Comparison of ENCODE assay signal across 7 mouse cellular contexts in the genomic region with DNA sequence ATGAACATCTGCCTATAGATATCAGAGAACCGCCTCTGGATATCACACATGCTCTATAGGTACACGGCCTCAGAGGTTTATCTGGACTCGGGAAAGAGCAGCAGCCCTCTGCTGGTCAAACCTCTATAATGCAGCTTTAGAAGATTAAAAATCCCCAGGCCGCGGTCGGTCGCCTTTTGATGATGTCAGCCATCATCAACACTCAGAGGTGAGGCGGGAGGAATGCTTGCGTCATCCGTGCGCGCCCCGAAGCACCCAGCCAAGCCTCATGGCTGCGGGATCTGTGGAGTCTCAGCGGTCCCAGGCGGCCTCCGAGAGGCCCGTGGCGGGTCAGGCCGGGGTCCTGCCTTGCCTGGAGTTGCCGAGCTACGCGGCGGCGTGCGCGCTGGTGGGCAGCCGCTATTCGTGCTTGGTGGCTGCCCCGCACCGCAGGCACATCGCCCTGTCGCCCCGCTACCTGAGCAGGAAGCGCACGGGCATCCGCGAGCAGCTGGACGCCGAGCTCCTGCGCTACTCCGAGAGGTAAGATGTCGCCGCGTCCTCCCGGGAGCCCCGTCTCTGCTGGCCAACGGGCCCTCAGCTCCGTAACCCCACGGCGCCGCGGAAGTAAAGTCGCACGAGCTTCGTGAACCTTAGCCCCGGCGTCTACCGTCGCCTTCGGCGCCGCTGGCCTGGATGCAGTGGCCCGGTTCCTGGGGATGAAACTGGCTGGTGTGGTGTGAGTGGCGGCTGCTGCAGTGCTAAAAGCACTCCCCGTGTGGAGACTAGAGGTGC. TPM values are rescaled to one million over a fixed set of nuclear protein-coding genes. Genes with fewer than 3 reads are reported as not detected.
DNase-seq lines count a peak whose midpoint lies in the region; ATAC-seq lines count a peak whose summit lies in the region.

A gene (plus strand): TSS at position 249 of the 774 bp plus-strand sequence.

- under 1% methylated on average over 66 of the region's 66 CpGs for WGBS in intestine, embryonic 15.5 days
- under 1% methylated on average over 65 of the region's 66 CpGs for WGBS in midbrain, embryonic 10.5 days

- DNase-seq in adrenal gland, adult 2 months = peak; percentile 95
- peak; percentile 99 for DNase-seq in embryo, embryonic 11.5 days (ENCODE audit: low read depth, low spot score)
- DNase-seq in gastrocnemius, postnatal 36 days = peak; percentile 94 to 97
- DNase-seq in left cerebral cortex, postnatal 25 days (ENCODE audit: low spot score in 2 of 2) = peak; percentile 99
- DNase-seq in midbrain, embryonic 10.5 days (ENCODE audit: low spot score) = peak; percentile 96
- peak; percentile 99 for DNase-seq in right cerebral cortex, postnatal 4 days

- H3K4me2 ChIP-seq in intestine, embryonic 15.5 days (replicated peaks) = peak within 1 kb of the TSS; percentile 62

- no peaks in the 10 kb centered on the region for H3K27me3 ChIP-seq in intestine, embryonic 15.5 days (replicated peaks)
- no peaks in the 10 kb centered on the region; the same call in 1 of the 2 replicates for H3K27me3 ChIP-seq in midbrain, embryonic 10.5 days (ENCODE audit: low read depth, poor library complexity, severe bottlenecking)

- H3K9me3 ChIP-seq in intestine, embryonic 15.5 days = no peaks in the 10 kb centered on the region
- no peaks in the 10 kb centered on the region for H3K9me3 ChIP-seq in midbrain, embryonic 10.5 days (replicated peaks)

- H3K36me3 ChIP-seq in intestine, embryonic 15.5 days = no peaks in the 10 kb centered on the region
- H3K36me3 ChIP-seq in midbrain, embryonic 10.5 days = peaks cover 11% of the 10 kb centered on the region

- peak; percentile 96 for ATAC-seq in intestine, embryonic 15.5 days

- peak within 1 kb of the TSS; percentile 91 for H3K9ac ChIP-seq in intestine, embryonic 15.5 days

- peaks cover 4% of the 10 kb centered on the region for H3K4me1 ChIP-seq in intestine, embryonic 15.5 days (replicated peaks)
- peaks cover 11% of the 10 kb centered on the region for H3K4me1 ChIP-seq in midbrain, embryonic 10.5 days

- peak within 1 kb of the TSS; percentile 96 for H3K4me3 ChIP-seq in intestine, embryonic 15.5 days (replicated peaks)
- peak within 1 kb of the TSS; percentile 97 for H3K4me3 ChIP-seq in midbrain, embryonic 10.5 days

- intact Hi-C loops in gastrocnemius, postnatal 36 days (cut with DNase I) = no loop called here
- intact Hi-C loops in left cerebral cortex, postnatal 25 days (cut with DNase I) = loop anchor here (5.0 kb wide), 2 partner anchors 402 to 522 kb away; no protein-coding TSS in a partner anchor

- H3K27ac ChIP-seq in intestine, embryonic 15.5 days = peak within 1 kb of the TSS; percentile 80
- H3K27ac ChIP-seq in midbrain, embryonic 10.5 days (replicated peaks) = peak within 1 kb of the TSS; percentile 89

RNA-seq across cellular contexts. Expression of the gene that starts here (rescaled TPM):
- total RNA-seq in adrenal gland, adult 2 months (2021) = 10 to 100 TPM; 11.4 to 15.6 TPM
- 84.0 and 88.3 TPM in 2 replicates for polyA plus RNA-seq in adrenal gland, adult 2 months (2012; rRNA removed)
- 1 to 10 TPM; 7.8 to 9.0 TPM for total RNA-seq in gastrocnemius, postnatal 36 days (2021)
- polyA plus RNA-seq in intestine, embryonic 15.5 days (2015; fragmentation: Nextera tagmentation; extraction: Ambion mirVana) = 49.9 and 51.1 TPM in 2 replicates
- total RNA-seq in left cerebral cortex, postnatal 25 days (2021) = 10 to 100 TPM; 11.7 to 12.9 TPM
- polyA plus RNA-seq in midbrain, embryonic 10.5 days (2016; fragmentation: Nextera tagmentation; extraction: Ambion mirVana) = 60.8 and 75.9 TPM in 2 replicates

Comparison
In these comparisons a context has a peak if more than half of its experiments do, and no peak if none do; other contexts are left out.
1. Peak in every context shown above with its lines: DNase-seq, ATAC-seq, H3K4me3 ChIP-seq and H3K27ac ChIP-seq.